Mouse (Mus musculus) midbrain, embryonic 14.5 days (tissue): ENCODE measurements around the gene Cryzl2. TPM values are rescaled to one million over a fixed set of nuclear protein-coding genes. Genes with fewer than 3 reads are reported as not detected.

Source experiments
- ATAC-seq: fragments of 200-750 bp; cut with Nextera tagmentation; 2 replicates; pipeline ENCODE4 v1.8.0; 2017; ENCODE audit warnings: moderate number of reproducible peaks, moderate library complexity; ENCODE audit not compliant: low FRiP score, low TSS enrichment
- DNase-seq: peaks from one replicate; pipeline ENCODE4 v3.0.0-alpha.2; 2015
- H3K27ac ChIP-seq: fragments of 300-500 bp; sonication (generic); replicated peaks from 2 replicates; pipeline ENCODE4 v1.5.1; 2014; ENCODE audit warnings: mild to moderate bottlenecking, low read depth, low read length, moderate library complexity
- H3K27me3 ChIP-seq: fragments of 300-500 bp; sonication (generic); 2 replicates; pipeline ENCODE4 v1.6.1; 2014; ENCODE audit warnings: low read length, control low read depth, mixed read lengths; ENCODE audit not compliant: control insufficient read depth, insufficient read depth
- H3K36me3 ChIP-seq: fragments of 300-500 bp; sonication (generic); 2 replicates; pipeline ENCODE4 v1.6.1; 2014; ENCODE audit warnings: low read length, control low read depth; ENCODE audit not compliant: control insufficient read depth, insufficient read depth
- H3K4me1 ChIP-seq: fragments of 300-500 bp; sonication (generic); 2 replicates; pipeline ENCODE4 v1.6.1; 2014; ENCODE audit warnings: mild to moderate bottlenecking, antibody characterized with exemption, low read length, control low read depth; ENCODE audit not compliant: control insufficient read depth, insufficient read depth
- H3K4me2 ChIP-seq: fragments of 300-500 bp; sonication (generic); 2 replicates; pipeline ENCODE4 v1.6.1; 2014; ENCODE audit warnings: mild to moderate bottlenecking, low read length, moderate library complexity
- H3K4me3 ChIP-seq: fragments of 300-500 bp; sonication (generic); replicated peaks from 2 replicates; pipeline ENCODE4 v1.5.1; 2014; ENCODE audit warnings: low read depth, low read length
- H3K9ac ChIP-seq: fragments of 300-500 bp; sonication (generic); replicated peaks from 2 replicates; pipeline ENCODE4 v1.6.1; 2014; ENCODE audit warnings: mild to moderate bottlenecking, low read length, moderate library complexity
- H3K9me3 ChIP-seq: fragments of 300-500 bp; sonication (generic); 2 replicates; pipeline ENCODE4 v1.6.1; 2016; ENCODE audit warnings: low read length, control low read depth, mixed read lengths; ENCODE audit not compliant: control insufficient read depth
- WGBS: fragments of 180-500 bp; shearing (Covaris S2); extraction: QIAGEN DNeasy Blood & Tissue Kit; methylation state at CpG from one replicate; pipeline ENCODE4 v1.1.7; 2014; 5-methylcytosine and 5-hydroxymethylcytosine counted together
- polyA plus RNA-seq: library from polyadenylated mRNA; unstranded; fragments of >200 nt; fragmentation: Nextera tagmentation; extraction: Ambion mirVana; gene quantifications from 2 replicates; pipeline ENCODE4 v1.2.1, GENCODE M21; 2014

Gene Cryzl2
- polyA plus RNA-seq, 1 experiment from 2014 or later = 7.6 TPM

DNA sequence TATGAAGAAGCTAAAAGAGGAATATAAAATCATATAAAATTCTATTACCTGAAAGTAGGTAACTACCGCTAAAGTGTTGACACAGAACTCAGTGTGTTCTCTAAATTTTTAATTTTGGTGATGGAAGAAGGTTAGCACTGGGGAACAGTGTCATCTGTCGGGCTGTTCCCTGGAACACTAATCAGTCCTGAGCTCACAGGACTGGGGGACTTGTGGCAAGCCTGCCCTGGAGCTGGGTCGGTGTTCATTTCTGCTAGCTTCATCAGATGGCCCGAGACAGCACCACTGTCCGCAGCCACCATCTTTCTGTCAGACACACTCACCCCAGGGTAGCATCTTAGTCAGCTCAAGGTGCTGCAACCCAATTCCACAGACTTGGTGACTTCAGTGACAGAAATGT, 63.9 kb downstream of the Cryzl2 start:
- Histone ChIP-seq H3K27ac (no peak overlapping the region), H3K36me3 (no peaks in the 10 kb centered on the region), H3K9me3 (no peaks in the 10 kb centered on the region), H3K4me2 (no peak overlapping the region), H3K4me3 (no peak overlapping the region), H3K9ac (no peak overlapping the region), H3K4me1 (no peaks in the 10 kb centered on the region), H3K27me3 (no peaks in the 10 kb centered on the region)
- DNase-seq (no peak), ATAC-seq (no peak)
- WGBS = 94% methylated on average over 5 of the region's 5 CpGs

DNA sequence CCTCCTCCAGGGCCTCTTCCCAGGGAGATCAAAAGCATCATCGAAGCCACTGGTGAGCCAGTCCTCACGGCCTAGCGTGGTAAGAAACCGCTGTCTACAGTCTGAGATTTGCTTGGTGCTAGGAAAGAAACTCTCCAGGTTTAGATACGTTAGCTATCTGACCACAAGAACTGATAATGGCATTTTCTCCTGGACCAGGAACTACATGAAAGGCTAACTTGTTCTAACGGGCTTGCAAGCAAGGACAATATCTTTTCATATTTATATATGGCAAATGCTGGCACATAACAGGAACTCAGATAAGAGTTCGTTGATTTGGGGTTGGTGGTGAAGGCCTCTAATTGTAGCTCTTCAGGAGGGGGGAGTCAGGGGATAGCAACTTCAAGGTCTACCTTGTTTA, 66.4 kb downstream of the Cryzl2 start:
- no peak overlapping the region for H3K27ac ChIP-seq
- ATAC-seq (no peak), DNase-seq (no peak)
- H3K4me1 ChIP-seq = no peaks in the 10 kb centered on the region
- no peak overlapping the region for H3K4me2 ChIP-seq
- no peak overlapping the region for H3K4me3 ChIP-seq
- H3K36me3 ChIP-seq = no peaks in the 10 kb centered on the region
- no peaks in the 10 kb centered on the region for H3K9me3 ChIP-seq
- no peaks in the 10 kb centered on the region for H3K27me3 ChIP-seq
- no peak overlapping the region for H3K9ac ChIP-seq
- 88% methylated on average over 7 of the region's 7 CpGs for WGBS

DNA sequence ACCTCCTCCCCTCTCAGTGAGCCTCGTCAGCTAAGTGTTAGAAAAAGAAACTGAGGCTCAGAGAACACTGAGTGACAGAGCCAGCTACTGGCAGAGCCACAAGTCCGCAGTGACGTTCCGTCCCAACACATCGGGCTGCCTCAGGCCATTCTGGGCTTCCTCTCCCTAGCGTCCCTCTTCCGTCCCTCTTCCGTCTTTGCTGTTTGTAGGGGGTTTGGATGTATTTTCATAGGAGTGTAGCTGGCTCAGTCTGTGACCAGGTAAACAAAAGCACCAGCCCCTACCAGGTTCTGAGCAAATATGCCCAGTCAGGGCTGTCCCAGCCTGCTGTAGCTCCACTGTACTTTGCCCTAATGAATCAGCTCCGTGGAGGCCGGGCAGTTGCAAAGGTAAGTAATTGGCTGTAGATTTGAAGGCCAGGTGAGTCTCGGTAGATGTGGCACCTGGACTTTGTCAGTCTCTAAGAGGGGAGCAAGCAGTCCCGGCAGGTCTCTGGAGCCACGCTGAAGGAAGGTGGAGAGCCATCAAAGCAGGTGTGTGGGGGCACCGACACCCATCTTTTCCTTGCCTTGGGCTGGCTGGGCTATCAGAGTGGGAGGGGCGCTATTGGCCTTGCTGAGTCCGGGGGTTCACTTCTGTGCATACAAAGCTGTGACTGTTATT, 67.4 kb downstream of the Cryzl2 start:
- no peak overlapping the region for H3K4me3 ChIP-seq
- H3K9ac ChIP-seq = no peak overlapping the region
- ATAC-seq = no peak
- H3K9me3 ChIP-seq = no peaks in the 10 kb centered on the region
- H3K36me3 ChIP-seq = no peaks in the 10 kb centered on the region
- 87% methylated on average over 16 of the region's 16 CpGs for WGBS
- no peak overlapping the region for H3K4me2 ChIP-seq
- H3K27me3 ChIP-seq = no peaks in the 10 kb centered on the region
- H3K4me1 ChIP-seq = no peaks in the 10 kb centered on the region
- no peak for DNase-seq
- H3K27ac ChIP-seq = no peak overlapping the region

DNA sequence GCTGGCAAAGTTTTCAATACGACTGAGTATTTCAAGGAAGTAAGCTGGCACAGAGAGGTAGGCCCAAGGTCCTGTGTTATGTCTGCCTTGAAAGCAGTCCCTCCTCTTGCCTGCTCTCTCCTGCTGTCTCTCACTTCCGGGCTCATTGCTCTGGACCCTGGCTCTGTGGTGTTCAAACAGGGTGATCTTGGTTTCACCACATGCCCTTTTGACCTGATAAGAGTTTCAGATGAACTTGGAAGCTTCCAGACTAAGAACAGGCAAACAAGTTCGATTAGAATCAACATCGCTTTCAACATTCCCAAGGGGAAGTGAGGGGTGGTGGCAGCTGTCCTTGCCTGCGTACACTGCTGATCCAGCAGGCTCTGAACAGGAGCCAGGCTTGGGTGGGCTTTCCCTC, 68.2 kb downstream of the Cryzl2 start:
- Histone ChIP-seq H3K4me2 (no peak overlapping the region), H3K4me1 (no peaks in the 10 kb centered on the region), H3K9ac (no peak overlapping the region), H3K27me3 (no peaks in the 10 kb centered on the region), H3K9me3 (no peaks in the 10 kb centered on the region), H3K36me3 (no peaks in the 10 kb centered on the region), H3K4me3 (no peak overlapping the region), H3K27ac (no peak overlapping the region)
- ATAC-seq = no peak
- no peak for DNase-seq
- WGBS = 78% methylated on average over 5 of the region's 5 CpGs

DNA sequence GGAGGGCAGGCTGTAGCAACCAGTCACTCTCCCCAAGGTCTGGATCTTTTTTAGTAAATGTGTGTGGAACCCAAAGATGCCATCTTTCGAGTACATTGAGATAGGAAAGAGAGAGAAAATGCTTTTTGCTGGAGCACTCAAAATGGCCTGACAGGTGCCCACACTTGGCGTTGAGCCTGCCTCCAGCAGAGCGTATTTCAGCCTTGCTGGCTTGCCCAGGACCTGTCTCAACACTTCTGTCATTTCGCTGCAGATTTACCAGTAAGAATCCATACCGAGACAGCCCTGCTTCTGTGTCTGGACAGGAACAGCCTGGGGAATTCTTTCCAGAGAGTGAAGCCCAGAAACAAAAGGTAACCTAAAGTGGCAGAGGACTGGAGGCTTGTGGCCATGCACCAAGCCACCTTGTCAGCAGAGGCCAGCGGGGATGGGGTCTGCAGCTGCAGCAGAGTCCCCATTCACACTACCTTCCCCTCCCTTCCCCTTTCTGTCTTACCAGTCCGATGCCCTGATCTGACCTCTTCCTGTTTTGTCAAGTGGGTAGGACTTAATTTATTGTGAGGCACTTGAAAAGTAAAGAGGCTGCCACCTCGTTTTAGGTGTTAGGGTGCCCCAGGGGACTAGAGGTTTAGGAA, 74.6 kb downstream of the Cryzl2 start:
- WGBS = 51% methylated on average over 8 of the region's 8 CpGs
- no peak overlapping the region for H3K4me3 ChIP-seq
- no peak overlapping the region for H3K9ac ChIP-seq
- H3K9me3 ChIP-seq = no peaks in the 10 kb centered on the region
- no peak for ATAC-seq
- no peaks in the 10 kb centered on the region for H3K4me1 ChIP-seq
- H3K4me2 ChIP-seq = no peak overlapping the region
- no peaks in the 10 kb centered on the region for H3K36me3 ChIP-seq
- H3K27ac ChIP-seq = no peak overlapping the region
- DNase-seq = no peak
- H3K27me3 ChIP-seq = no peaks in the 10 kb centered on the region

DNA sequence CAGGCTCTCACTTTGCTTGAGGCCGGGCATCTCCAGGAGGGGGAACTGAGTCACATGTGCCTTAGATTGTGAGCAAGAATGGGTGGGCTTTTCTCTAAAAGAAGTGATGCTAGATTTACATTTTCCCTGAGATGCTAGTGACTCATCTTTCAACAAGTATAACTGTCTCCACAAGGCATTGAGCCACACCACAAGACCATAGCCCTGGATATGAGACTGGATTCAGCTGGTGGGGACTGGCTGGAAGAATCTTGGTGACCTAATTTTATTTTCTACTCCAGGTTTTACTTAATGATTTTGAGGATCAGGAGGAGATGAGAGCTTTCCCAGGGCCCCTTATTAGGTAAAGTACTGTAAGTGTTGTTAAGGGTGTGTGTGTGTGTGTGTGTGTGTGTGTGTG, 77.2 kb downstream of the Cryzl2 start:
- DNase-seq = no peak
- Histone ChIP-seq H3K4me2 (no peak overlapping the region), H3K27ac (no peak overlapping the region), H3K36me3 (no peaks in the 10 kb centered on the region), H3K4me1 (no peaks in the 10 kb centered on the region), H3K4me3 (no peak overlapping the region), H3K9ac (no peak overlapping the region), H3K27me3 (no peaks in the 10 kb centered on the region), H3K9me3 (no peaks in the 10 kb centered on the region)
- ATAC-seq = no peak
- 100% methylated on average over 1 of the region's 1 CpGs for WGBS

DNA sequence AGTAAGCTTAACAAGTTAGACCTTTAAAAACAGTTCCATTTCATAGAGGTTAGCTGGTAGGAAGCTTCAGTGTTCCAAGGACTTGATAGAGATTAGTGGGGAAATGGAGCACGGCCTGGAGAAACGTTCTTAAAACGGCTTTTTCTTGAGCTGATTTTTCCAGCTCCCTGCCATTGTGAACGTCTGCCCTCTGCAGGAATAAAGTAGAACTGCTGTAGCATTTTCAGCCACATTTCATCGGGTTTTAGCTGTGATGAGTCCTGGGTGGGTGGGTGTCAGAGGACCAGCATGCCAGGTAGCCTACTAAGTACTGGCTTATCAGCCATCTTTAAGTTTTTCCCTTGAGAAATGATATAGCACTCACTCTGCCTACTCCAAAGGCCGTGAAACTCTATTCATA, 78.1 kb downstream of the Cryzl2 start:
- 9% methylated on average over 6 of the region's 6 CpGs for WGBS
- DNase-seq (peak; percentile 89), ATAC-seq (peak; percentile 48)
- H3K27me3 ChIP-seq = no peaks in the 10 kb centered on the region
- no peaks in the 10 kb centered on the region for H3K9me3 ChIP-seq
- no peaks in the 10 kb centered on the region for H3K36me3 ChIP-seq
- H3K4me1 ChIP-seq = no peaks in the 10 kb centered on the region
- H3K4me2 ChIP-seq = no peak overlapping the region
- H3K4me3 ChIP-seq = no peak overlapping the region
- H3K9ac ChIP-seq = no peak overlapping the region
- H3K27ac ChIP-seq = no peak overlapping the region

DNA sequence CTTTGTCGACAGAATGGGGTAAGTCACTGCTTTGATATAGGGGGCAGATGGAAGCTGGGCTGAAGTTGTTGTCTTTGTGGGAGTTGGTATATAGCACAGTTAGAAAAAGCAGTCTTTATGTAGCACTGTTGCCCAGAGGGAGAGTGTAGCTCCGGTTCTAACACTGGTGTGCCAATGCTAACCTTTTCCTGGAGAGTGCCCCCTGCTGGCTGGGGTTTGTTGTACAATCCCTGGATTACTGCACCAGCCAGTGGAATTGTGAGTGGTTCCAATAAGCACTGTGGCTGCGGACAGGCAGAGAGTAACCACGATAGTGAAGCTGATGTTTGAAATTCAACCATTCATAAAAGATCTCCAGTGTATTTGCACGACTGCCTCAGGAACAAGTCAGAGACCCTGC, 79.3 kb downstream of the Cryzl2 start:
- no peak overlapping the region for H3K27ac ChIP-seq
- WGBS = 85% methylated on average over 5 of the region's 5 CpGs
- H3K36me3 ChIP-seq = no peaks in the 10 kb centered on the region
- H3K4me3 ChIP-seq = no peak overlapping the region
- no peak overlapping the region for H3K9ac ChIP-seq
- no peak for ATAC-seq
- no peaks in the 10 kb centered on the region for H3K27me3 ChIP-seq
- H3K4me2 ChIP-seq = no peak overlapping the region
- H3K9me3 ChIP-seq = no peaks in the 10 kb centered on the region
- no peaks in the 10 kb centered on the region for H3K4me1 ChIP-seq
- no peak for DNase-seq
